ENCODE assay signal across 8 mouse cellular contexts in the genomic region with DNA sequence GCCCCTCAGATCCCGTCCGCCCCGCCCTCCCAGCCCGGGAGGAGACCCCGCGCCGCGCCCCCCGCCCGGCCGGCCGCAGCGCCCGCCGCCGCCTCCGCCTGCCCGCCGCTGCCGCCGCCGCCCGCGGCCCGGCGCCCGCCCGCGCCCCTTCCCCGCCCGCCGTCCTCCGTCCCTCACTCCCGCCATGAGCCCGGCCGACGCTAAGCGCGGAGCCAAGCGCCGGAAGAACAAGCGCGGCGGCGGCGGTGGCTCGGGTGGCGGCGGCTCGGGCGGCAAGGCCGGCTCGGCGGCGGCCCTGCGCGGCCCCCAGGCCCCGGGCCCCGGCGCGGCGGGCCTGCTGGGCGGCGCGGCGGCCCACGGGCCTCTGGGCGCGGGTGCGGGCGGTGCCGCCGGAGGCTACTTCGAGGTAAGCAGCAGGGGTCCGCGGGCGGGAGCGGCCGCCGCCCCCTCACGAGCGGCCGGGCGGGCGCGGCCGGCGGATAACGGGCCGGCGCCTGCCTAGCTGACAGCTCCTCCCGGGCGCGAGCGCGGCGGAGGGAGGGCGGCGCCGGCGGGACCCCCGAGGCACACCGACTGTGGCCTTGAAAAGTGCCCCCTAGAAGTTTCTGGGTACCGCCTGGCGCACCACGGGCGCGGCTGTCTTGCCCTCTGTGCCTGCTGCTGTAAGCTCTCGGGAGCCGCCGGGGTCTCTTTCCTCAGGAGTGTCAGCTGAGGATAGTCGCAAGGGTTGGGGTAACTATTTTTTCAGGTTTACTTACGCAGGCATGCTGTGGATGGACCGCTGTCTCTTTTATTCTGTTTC. TPM values are rescaled to one million over a fixed set of nuclear protein-coding genes. Genes with fewer than 3 reads are reported as not detected.
DNase-seq lines count a peak whose midpoint lies in the region; ATAC-seq and TF ChIP-seq lines count a peak whose summit lies in the region.

No protein-coding gene starts in this region.

- H3K36me3 ChIP-seq in forebrain, postnatal 0 days (ENCODE audit: insufficient read depth) = no peaks in the 10 kb centered on the region
- H3K36me3 ChIP-seq in hindbrain, embryonic 10.5 days = peaks cover 8% of the 10 kb centered on the region

- no peaks in the 10 kb centered on the region for H3K9me3 ChIP-seq in forebrain, postnatal 0 days (ENCODE audit: low read length)
- no peaks in the 10 kb centered on the region for H3K9me3 ChIP-seq in hindbrain, embryonic 10.5 days

- 0% methylated on average over 48 of the region's 114 CpGs for WGBS in forebrain, postnatal 0 days
- 2% methylated on average over 98 of the region's 114 CpGs for WGBS in hindbrain, embryonic 10.5 days

- H3K4me2 ChIP-seq in forebrain, postnatal 0 days (ENCODE audit: low read depth) = peak overlapping the region; percentile 51

- peak overlapping the region; percentile 93 for H3K4me3 ChIP-seq in forebrain, postnatal 0 days (ENCODE audit: low read depth, low read length)
- peak overlapping the region; percentile 92 for H3K4me3 ChIP-seq in hindbrain, embryonic 10.5 days

- H3K4me1 ChIP-seq in forebrain, postnatal 0 days (ENCODE audit: insufficient read depth) = peaks cover 7% of the 10 kb centered on the region; the same call in 1 of the 2 replicates
- H3K4me1 ChIP-seq in hindbrain, embryonic 10.5 days (replicated peaks) = peaks cover 31% of the 10 kb centered on the region

- peak; percentile 54 for DNase-seq in Muller cell, postnatal 12 days (ENCODE audit: inconsistent ontology term)
- peak; percentile 61 for DNase-seq in cerebellum, adult 11 months
- DNase-seq in forebrain, postnatal 0 days = peak; percentile 38
- DNase-seq in hindbrain, embryonic 10.5 days (ENCODE audit: low spot score) = peak; percentile 50
- peak; percentile 12 to 29 for DNase-seq in left cerebral cortex, adult 18-20 months (ENCODE audit: low spot score in 2 of 2)
- DNase-seq in lung, postnatal 25 days (ENCODE audit: low spot score) = peak; percentile 2
- DNase-seq in right cerebral cortex, postnatal 4 days = peak; percentile 42

- H3K27ac ChIP-seq in forebrain, postnatal 0 days (ENCODE audit: low read depth, low read length) = peak overlapping the region; percentile 93
- H3K27ac ChIP-seq in hindbrain, embryonic 10.5 days = peak overlapping the region; percentile 86

- ATAC-seq in forebrain, postnatal 0 days = no peak; the same call in 1 of the 2 replicates
- ATAC-seq in monocyte, adult 5-6 weeks (replicated peaks; ENCODE audit: insufficient number of reproducible peaks, low FRiP score, low TSS enrichment, poor library complexity, severe bottlenecking) = no peak

- TF ChIP-seq CTCF in forebrain, postnatal 0 days (IDR thresholded peaks at IDR 0.05; ENCODE audit: low read depth) = no peak

- no peaks in the 10 kb centered on the region for H3K27me3 ChIP-seq in forebrain, postnatal 0 days (ENCODE audit: insufficient read depth, low read length)
- H3K27me3 ChIP-seq in hindbrain, embryonic 10.5 days (ENCODE audit: insufficient read depth, poor library complexity, severe bottlenecking) = no peaks in the 10 kb centered on the region

- peak overlapping the region; percentile 88 for H3K9ac ChIP-seq in forebrain, postnatal 0 days

RNA-seq across cellular contexts. Expression of a gene that starts 0.5 kb away (rescaled TPM):
- 39.9 and 44.5 TPM in 2 replicates for total RNA-seq in forebrain, postnatal 0 days (2014; rRNA removed)
- polyA plus RNA-seq in forebrain, postnatal 0 days (2015; fragmentation: Nextera tagmentation; extraction: Ambion mirVana) = 6.0 and 9.8 TPM in 2 replicates
- polyA plus RNA-seq in hindbrain, embryonic 10.5 days (2016; fragmentation: Nextera tagmentation; extraction: Ambion mirVana) = 13.2 and 13.3 TPM in 2 replicates
- 10 to 100 TPM; 41.1 to 42.3 TPM for total RNA-seq in left cerebral cortex, adult 18-20 months (2021)
- 28.6 to 65.7 TPM (median 40.7 TPM) in 3 replicates for total RNA-seq in monocyte, adult 5-6 weeks (2017)

RNA-seq across cellular contexts. Expression of a gene that starts 34.1 kb away (rescaled TPM):
- 116 and 122 TPM in 2 replicates for total RNA-seq in forebrain, postnatal 0 days (2014; rRNA removed)
- polyA plus RNA-seq in forebrain, postnatal 0 days (2015; fragmentation: Nextera tagmentation; extraction: Ambion mirVana) = 122 and 129 TPM in 2 replicates
- 181 and 193 TPM in 2 replicates for polyA plus RNA-seq in hindbrain, embryonic 10.5 days (2016; fragmentation: Nextera tagmentation; extraction: Ambion mirVana)
- total RNA-seq in left cerebral cortex, adult 18-20 months (2021) = 10 to 100 TPM; 88.0 to 89.5 TPM
- total RNA-seq in monocyte, adult 5-6 weeks (2017) = 155 to 183 TPM (median 179 TPM) in 3 replicates

Comparison
In these comparisons a context has a peak if more than half of its experiments do, and no peak if none do; other contexts are left out.
1. DNase-seq: peak in every context shown above with its lines; median percentile 61 in cerebellum, adult 11 months; 54 in Muller cell, postnatal 12 days; 50 in hindbrain, embryonic 10.5 days; 42 in right cerebral cortex, postnatal 4 days; 38 in forebrain, postnatal 0 days; 20 in left cerebral cortex, adult 18-20 months; 2 in lung, postnatal 25 days.